Mouse (Mus musculus) hindbrain, postnatal 0 days (tissue): Measurements from ENCODE around the gene Mcoln3. TPM values are rescaled to one million over a fixed set of nuclear protein-coding genes. Genes with fewer than 3 reads are reported as not detected.

Source experiments
- ATAC-seq: fragments of 200-750 bp; cut with Nextera tagmentation; 2 replicates; pipeline ENCODE4 v1.8.0; 2017; ENCODE audit warnings: mild to moderate bottlenecking, moderate TSS enrichment, moderate library complexity
- DNase-seq: peaks from one replicate; pipeline ENCODE4 v3.0.0-alpha.2; 2015; ENCODE audit warnings: low spot score
- H3K27ac ChIP-seq: fragments of 300-500 bp; sonication (generic); 2 replicates; pipeline ENCODE4 v1.5.1; 2014; ENCODE audit warnings: mild to moderate bottlenecking
- H3K27me3 ChIP-seq: fragments of 300-500 bp; sonication (generic); 2 replicates; pipeline ENCODE4 v1.6.1; 2014; ENCODE audit warnings: low read length, mixed read lengths; ENCODE audit not compliant: insufficient read depth
- H3K36me3 ChIP-seq: fragments of 300-500 bp; sonication (generic); 2 replicates; pipeline ENCODE4 v1.6.1; 2014; ENCODE audit warnings: low read length, mixed read lengths; ENCODE audit not compliant: insufficient read depth
- H3K4me1 ChIP-seq: fragments of 300-500 bp; sonication (generic); 2 replicates; pipeline ENCODE4 v1.6.1; 2014; ENCODE audit warnings: antibody characterized with exemption, low read length, mixed read lengths; ENCODE audit not compliant: insufficient read depth
- H3K4me2 ChIP-seq: fragments of 300-500 bp; sonication (generic); 2 replicates; pipeline ENCODE4 v1.6.1; 2014; ENCODE audit warnings: low read depth, mild to moderate bottlenecking, low read length, moderate library complexity, mixed read lengths
- H3K4me3 ChIP-seq: fragments of 300-500 bp; sonication (generic); 2 replicates; pipeline ENCODE4 v1.5.1; 2014; ENCODE audit warnings: low read length
- H3K9ac ChIP-seq: fragments of 300-500 bp; sonication (generic); replicated peaks from 2 replicates; pipeline ENCODE4 v1.6.1; 2014; ENCODE audit warnings: mild to moderate bottlenecking, low read length, moderate library complexity, mixed read lengths
- H3K9me3 ChIP-seq: fragments of 300-500 bp; sonication (generic); 2 replicates; pipeline ENCODE4 v1.6.1; 2016; ENCODE audit warnings: low read length, mixed read lengths
- CTCF ChIP-seq: IDR thresholded peaks from 2 replicates; pipeline ENCODE4 v1.5.1; 2016; ENCODE audit warnings: antibody characterized with exemption, control low read depth, low read depth
- WGBS: fragments of 180-500 bp; shearing (Covaris S2); extraction: QIAGEN DNeasy Blood & Tissue Kit; methylation state at CpG from one replicate; pipeline ENCODE4 v1.1.7; 2014; 5-methylcytosine and 5-hydroxymethylcytosine counted together
- polyA plus RNA-seq: library from polyadenylated mRNA; unstranded; fragments of >200 nt; fragmentation: Nextera tagmentation; extraction: Ambion mirVana; gene quantifications from 2 replicates; pipeline ENCODE4 v1.2.1, GENCODE M21; 2015
- total RNA-seq: library from RNA; depleted of rRNA; stranded (reverse); fragments of >200 nt; gene quantifications from 2 replicates; pipeline ENCODE4 v1.2.3, GENCODE M21; 2014

Gene Mcoln3
- total and polyA plus RNA-seq, 2 experiments from 2014 or later = 0.10 TPM; not detected in 1

GRCm38 (mm10) chr3:146158039-146158438 lies 40.8 kb downstream of the Mcoln3 start:
- no peak overlapping the region for H3K9ac ChIP-seq
- 86% methylated on average over 4 of the region's 4 CpGs for WGBS
- H3K4me3 ChIP-seq = no peak overlapping the region
- H3K36me3 ChIP-seq = no peaks in the 10 kb centered on the region
- ATAC-seq = no peak
- no peak for DNase-seq
- no peak for TF ChIP-seq CTCF
- no peaks in the 10 kb centered on the region for H3K9me3 ChIP-seq
- no peaks in the 10 kb centered on the region for H3K27me3 ChIP-seq
- no peak overlapping the region for H3K27ac ChIP-seq
- no peak overlapping the region for H3K4me2 ChIP-seq
- H3K4me1 ChIP-seq = no peaks in the 10 kb centered on the region

GRCm38 (mm10) chr3:146159360-146159759 lies 42.1 kb downstream of the Mcoln3 start:
- H3K4me3 ChIP-seq = no peak overlapping the region
- 90% methylated on average over 2 of the region's 2 CpGs for WGBS
- H3K4me2 ChIP-seq = no peak overlapping the region
- no peak overlapping the region for H3K9ac ChIP-seq
- ATAC-seq = no peak
- no peaks in the 10 kb centered on the region for H3K27me3 ChIP-seq
- H3K27ac ChIP-seq = no peak overlapping the region
- H3K4me1 ChIP-seq = no peaks in the 10 kb centered on the region
- no peak for TF ChIP-seq CTCF
- no peaks in the 10 kb centered on the region for H3K36me3 ChIP-seq
- no peak for DNase-seq
- no peaks in the 10 kb centered on the region for H3K9me3 ChIP-seq

- Histone ChIP-seq H3K9me3 (no peaks in the 10 kb centered on the region), H3K27me3 (no peaks in the 10 kb centered on the region), H3K4me3 (no peak overlapping the region), H3K4me1 (no peaks in the 10 kb centered on the region), H3K27ac (no peak overlapping the region), H3K36me3 (no peaks in the 10 kb centered on the region), H3K4me2 (no peak overlapping the region), H3K9ac (no peak overlapping the region)
- WGBS = 85% methylated on average over 4 of the region's 4 CpGs
- DNase-seq (no peak), ATAC-seq (no peak)
- TF ChIP-seq CTCF = no peak
Measured at GRCm38 (mm10) chr3:146162197-146162596, 44.9 kb downstream of the Mcoln3 start.

- no peak overlapping the region for H3K27ac ChIP-seq
- TF ChIP-seq CTCF = no peak
- H3K36me3 ChIP-seq = no peaks in the 10 kb centered on the region
- H3K4me1 ChIP-seq = no peaks in the 10 kb centered on the region
- no peak for ATAC-seq
- no peaks in the 10 kb centered on the region for H3K9me3 ChIP-seq
- DNase-seq = no peak
- 92% methylated on average over 4 of the region's 4 CpGs for WGBS
- H3K9ac ChIP-seq = no peak overlapping the region
- no peaks in the 10 kb centered on the region for H3K27me3 ChIP-seq
- H3K4me3 ChIP-seq = no peak overlapping the region
- no peak overlapping the region for H3K4me2 ChIP-seq
Measured at GRCm38 (mm10) chr3:146169356-146169755, 52.1 kb downstream of the Mcoln3 start.

GRCm38 (mm10) chr3:146173030-146173429 lies 55.8 kb downstream of the Mcoln3 start:
- Histone ChIP-seq H3K4me1 (no peaks in the 10 kb centered on the region), H3K9ac (no peak overlapping the region), H3K4me3 (no peak overlapping the region), H3K27me3 (no peaks in the 10 kb centered on the region), H3K36me3 (no peaks in the 10 kb centered on the region), H3K27ac (no peak overlapping the region), H3K4me2 (no peak overlapping the region), H3K9me3 (no peaks in the 10 kb centered on the region)
- DNase-seq = no peak
- TF ChIP-seq CTCF = no peak
- 72% methylated on average over 5 of the region's 5 CpGs for WGBS
- no peak for ATAC-seq

GRCm38 (mm10) chr3:146174215-146174614 lies 57.0 kb downstream of the Mcoln3 start:
- Histone ChIP-seq H3K4me1 (no peaks in the 10 kb centered on the region), H3K9ac (no peak overlapping the region), H3K27ac (no peak overlapping the region), H3K4me3 (no peak overlapping the region), H3K36me3 (no peaks in the 10 kb centered on the region), H3K27me3 (no peaks in the 10 kb centered on the region), H3K4me2 (no peak overlapping the region), H3K9me3 (no peaks in the 10 kb centered on the region)
- no peak for DNase-seq
- 87% methylated on average over 9 of the region's 9 CpGs for WGBS
- no peak for TF ChIP-seq CTCF
- no peak for ATAC-seq

- Histone ChIP-seq H3K4me1 (no peaks in the 10 kb centered on the region), H3K9ac (no peak overlapping the region), H3K4me2 (0 out of 2 replicates have a peak overlapping the region, but pooled peaks have one; percentile 58), H3K36me3 (no peaks in the 10 kb centered on the region), H3K4me3 (0 out of 2 replicates have a peak overlapping the region, but pooled peaks have one; percentile 26), H3K27me3 (no peaks in the 10 kb centered on the region), H3K27ac (no peak overlapping the region), H3K9me3 (no peaks in the 10 kb centered on the region)
- TF ChIP-seq CTCF = no peak
- WGBS = 82% methylated on average over 7 of the region's 7 CpGs
- ATAC-seq (no peak), DNase-seq (no peak)
Measured at GRCm38 (mm10) chr3:146177295-146177694, 60.0 kb downstream of the Mcoln3 start.
